Mouse (Mus musculus): Measurements from ENCODE around the gene Tox3. TPM values are rescaled to one million over a fixed set of nuclear protein-coding genes. Genes with fewer than 3 reads are reported as not detected.

Tox3 gene
- 4.0 TPM for polyA plus RNA-seq (2014; fragmentation: Illumina TruSeq; extraction: RNeasy Lipid Tissue Mini Kit (QIAGEN cat#74804))

GRCm38 (mm10) chr8:90348178-90348925 is at the start of gene Tox3:
Tox3 (minus strand) TSS chr8:90348343.

